Mouse (Mus musculus) ES-CJ7 (cell line): ENCODE results near the gene Erich3.
A peak's percentile ranks its signal among the peaks of the same experiment; 100 is the strongest.

Source experiments
- DNase-seq: peaks from one replicate; pipeline ENCODE4 v3.0.0; 2011; ENCODE audit warnings: low read depth, low spot score

The Erich3 gene

GRCm38 (mm10) chr3:154663545-154663944 lies at the start of gene Erich3:
Gene Erich3, plus strand, starts transcription at chr3:154663859.
- DNase-seq = no peak

GRCm38 (mm10) chr3:154614771-154615170 lies 48.9 kb upstream of the Erich3 start:
- DNase-seq = no peak

- no peak for DNase-seq
These were observed 48.4 kb upstream of the Erich3 start for GRCm38 (mm10) chr3:154615304-154615703.

- DNase-seq = no peak
These were observed 47.6 kb upstream of the Erich3 start for GRCm38 (mm10) chr3:154616106-154616505.

- DNase-seq = peak; percentile 35
These were observed 35.4 kb upstream of the Erich3 start for GRCm38 (mm10) chr3:154628284-154628683.

- DNase-seq = peak; percentile 31
These were observed 32.4 kb upstream of the Erich3 start for GRCm38 (mm10) chr3:154631281-154631680.

- no peak for DNase-seq
These were observed 30.6 kb upstream of the Erich3 start for GRCm38 (mm10) chr3:154633091-154633490.

- DNase-seq = peak; percentile 28
These were observed 16.8 kb upstream of the Erich3 start for GRCm38 (mm10) chr3:154646638-154647442.

GRCm38 (mm10) chr3:154647443-154647780 lies 16.2 kb upstream of the Erich3 start:
- DNase-seq = no peak

GRCm38 (mm10) chr3:154649411-154650285 lies 14.0 kb upstream of the Erich3 start:
- no peak for DNase-seq

GRCm38 (mm10) chr3:154651192-154651821 lies 12.4 kb upstream of the Erich3 start:
- no peak for DNase-seq

- peak; percentile 56 for DNase-seq
These were observed 10.9 kb upstream of the Erich3 start for GRCm38 (mm10) chr3:154652581-154653420.

- no peak for DNase-seq
These were observed 10.2 kb upstream of the Erich3 start for GRCm38 (mm10) chr3:154653454-154653853.

GRCm38 (mm10) chr3:154654284-154654683 lies 9.4 kb upstream of the Erich3 start:
- no peak for DNase-seq

- DNase-seq = no peak
These were observed 8.8 kb upstream of the Erich3 start for GRCm38 (mm10) chr3:154654901-154655300.

GRCm38 (mm10) chr3:154655711-154656110 lies 7.9 kb upstream of the Erich3 start:
- DNase-seq = no peak

GRCm38 (mm10) chr3:154663976-154664581 lies 420 bp downstream of the Erich3 start:
- DNase-seq = peak; percentile 29

GRCm38 (mm10) chr3:154664636-154665035 lies 977 bp downstream of the Erich3 start:
- DNase-seq = no peak

GRCm38 (mm10) chr3:154668485-154668884 lies 4.8 kb downstream of the Erich3 start:
- no peak for DNase-seq

GRCm38 (mm10) chr3:154670584-154670983 lies 6.9 kb downstream of the Erich3 start:
- DNase-seq = no peak

- no peak for DNase-seq
These were observed 7.4 kb downstream of the Erich3 start for GRCm38 (mm10) chr3:154671013-154671412.
